Mouse (Mus musculus): Measurements from ENCODE around the gene Prrx1.
A peak's percentile ranks its signal among the peaks of the same experiment; 100 is the strongest.

Prrx1 gene

GRCm38 (mm10) chr1:163311861-163312811 lies 1.4 kb downstream of the Prrx1 start:
- DNase-seq (ENCODE audit: low spot score): peak; percentile 67

- DNase-seq (ENCODE audit: low spot score): peak; percentile 76
These were observed 2.3 kb downstream of the Prrx1 start for GRCm38 (mm10) chr1:163311006-163311836.

- DNase-seq (ENCODE audit: low spot score): peak; percentile 76
These were observed 3.3 kb downstream of the Prrx1 start for GRCm38 (mm10) chr1:163310023-163310754.

GRCm38 (mm10) chr1:163309466-163309865 lies 4.0 kb downstream of the Prrx1 start:
- peak; percentile 44 for DNase-seq (ENCODE audit: low spot score)

GRCm38 (mm10) chr1:163308631-163309030 lies 4.9 kb downstream of the Prrx1 start:
- DNase-seq (ENCODE audit: low spot score): peak; percentile 72

- no peak for DNase-seq (ENCODE audit: low spot score)
These were observed 5.8 kb downstream of the Prrx1 start for GRCm38 (mm10) chr1:163307706-163308105.

GRCm38 (mm10) chr1:163305956-163306355 lies 7.6 kb downstream of the Prrx1 start:
- DNase-seq (ENCODE audit: low spot score): peak; percentile 55

- DNase-seq (ENCODE audit: low spot score): peak; percentile 47
These were observed 8.7 kb downstream of the Prrx1 start for GRCm38 (mm10) chr1:163304837-163305236.

GRCm38 (mm10) chr1:163302292-163302691 lies 11.2 kb downstream of the Prrx1 start:
- DNase-seq (ENCODE audit: low spot score): peak; percentile 83

GRCm38 (mm10) chr1:163293152-163293551 lies 20.4 kb downstream of the Prrx1 start:
- DNase-seq (ENCODE audit: low spot score): no peak

- peak; percentile 33 for DNase-seq (ENCODE audit: low spot score)
These were observed 21.6 kb downstream of the Prrx1 start for GRCm38 (mm10) chr1:163291925-163292324.

- no peak for DNase-seq (ENCODE audit: low spot score)
These were observed 24.4 kb downstream of the Prrx1 start for GRCm38 (mm10) chr1:163289131-163289530.

- no peak for DNase-seq (ENCODE audit: low spot score)
These were observed 28.0 kb downstream of the Prrx1 start for GRCm38 (mm10) chr1:163285539-163285938.

- peak; percentile 47 for DNase-seq (ENCODE audit: low spot score)
These were observed 28.4 kb downstream of the Prrx1 start for GRCm38 (mm10) chr1:163285136-163285535.

GRCm38 (mm10) chr1:163283980-163284635 lies 29.4 kb downstream of the Prrx1 start:
- DNase-seq (ENCODE audit: low spot score): no peak

GRCm38 (mm10) chr1:163281450-163282198 lies 31.9 kb downstream of the Prrx1 start:
- peak; percentile 36 for DNase-seq (ENCODE audit: low spot score)

GRCm38 (mm10) chr1:163280842-163281122 lies 32.7 kb downstream of the Prrx1 start:
- DNase-seq (ENCODE audit: low spot score): no peak

- peak; percentile 90 for DNase-seq (ENCODE audit: low spot score)
These were observed 33.2 kb downstream of the Prrx1 start for GRCm38 (mm10) chr1:163280097-163280841.

- DNase-seq (ENCODE audit: low spot score): no peak
These were observed 36.4 kb downstream of the Prrx1 start for GRCm38 (mm10) chr1:163277069-163277468.

- no peak for DNase-seq (ENCODE audit: low spot score)
These were observed 38.6 kb downstream of the Prrx1 start for GRCm38 (mm10) chr1:163274919-163275318.
